Mouse (Mus musculus): ENCODE data around the gene Wdr26. TPM values are rescaled to one million over a fixed set of nuclear protein-coding genes. Genes with fewer than 3 reads are reported as not detected.
A peak's percentile ranks its signal among the peaks of the same experiment; 100 is the strongest.

Wdr26 gene
- polyA plus RNA-seq, 1 experiment = 47.7 TPM

- Histone ChIP-seq H3ac (ENCODE audit: control insufficient read depth, insufficient read length) (no peak overlapping the region), H3K36me3 (ENCODE audit: control insufficient read depth, insufficient read depth) (peaks cover 4% of the 10 kb centered on the region), H3K4me3 (no peak overlapping the region), H3K79me2 (ENCODE audit: control insufficient read depth, insufficient read depth) (no peaks in the 10 kb centered on the region), H3K4me2 (ENCODE audit: low read depth) (no peak overlapping the region), H3K27me3 (ENCODE audit: control insufficient read depth, insufficient read depth, insufficient read length) (no peaks in the 10 kb centered on the region)
- TF ChIP-seq MYOG (IDR thresholded peaks at IDR 0.05; ENCODE audit: control insufficient read depth in 1 of 3, insufficient read depth in 1 of 3, insufficient read length in 2 of 3, low read depth in 2 of 3) (no peak), POLR2A (IDR thresholded peaks at IDR 0.05; ENCODE audit: insufficient read length, low read depth) (no peak), MYOD1 (IDR thresholded peaks at IDR 0.05; ENCODE audit: control insufficient read depth in 1 of 3, insufficient read length in 2 of 3, low read depth in 2 of 3) (no peak), E2F4 (IDR thresholded peaks at IDR 0.05; ENCODE audit: insufficient read depth) (no peak), POLR2AphosphoS2 (IDR thresholded peaks at IDR 0.05; ENCODE audit: insufficient read length, low read depth) (no peak)
These were observed 41.6 kb downstream of the Wdr26 start for GRCm38 (mm10) chr1:181170210-181170609.

GRCm38 (mm10) chr1:181168377-181168776 lies 43.4 kb downstream of the Wdr26 start:
- H3K36me3 ChIP-seq (ENCODE audit: control insufficient read depth, insufficient read depth) = peaks cover 8% of the 10 kb centered on the region
- TF ChIP-seq MYOG (IDR thresholded peaks at IDR 0.05; ENCODE audit: control insufficient read depth in 1 of 3, insufficient read depth in 1 of 3, insufficient read length in 2 of 3, low read depth in 2 of 3) (no peak), SRF (IDR thresholded peaks at IDR 0.05; ENCODE audit: control insufficient read depth, insufficient read length, low read depth) (no peak), POLR2AphosphoS2 (IDR thresholded peaks at IDR 0.05; ENCODE audit: insufficient read length, low read depth) (no peak), USF1 (IDR thresholded peaks at IDR 0.05; ENCODE audit: low read depth) (no peak), MYOD1 (IDR thresholded peaks at IDR 0.05; ENCODE audit: control insufficient read depth in 1 of 3, insufficient read length in 2 of 3, low read depth in 2 of 3) (no peak), POLR2A (IDR thresholded peaks at IDR 0.05; ENCODE audit: insufficient read length, low read depth) (no peak), CEBPB (IDR thresholded peaks at IDR 0.05; ENCODE audit: insufficient read depth, poor library complexity, severe bottlenecking) (no peak), TCF12 (IDR thresholded peaks at IDR 0.05; ENCODE audit: insufficient read depth, poor library complexity, severe bottlenecking) (no peak), REST (IDR thresholded peaks at IDR 0.05; ENCODE audit: insufficient read depth, insufficient read length) (no peak), MAX (IDR thresholded peaks at IDR 0.05; ENCODE audit: low read depth) (no peak), TCF3 (IDR thresholded peaks at IDR 0.05; ENCODE audit: insufficient read length, low read depth) (no peak), E2F4 (IDR thresholded peaks at IDR 0.05; ENCODE audit: insufficient read depth) (no peak)

GRCm38 (mm10) chr1:181167816-181168215 lies 44.0 kb downstream of the Wdr26 start:
- no peaks in the 10 kb centered on the region for H3K27me3 ChIP-seq (ENCODE audit: control insufficient read depth, insufficient read depth, insufficient read length)
- H3K79me2 ChIP-seq (ENCODE audit: control insufficient read depth, insufficient read depth) = no peaks in the 10 kb centered on the region
- H3ac ChIP-seq (ENCODE audit: control insufficient read depth, insufficient read length) = no peak overlapping the region
- TF ChIP-seq TCF3 (IDR thresholded peaks at IDR 0.05; ENCODE audit: insufficient read length, low read depth) (no peak), USF1 (IDR thresholded peaks at IDR 0.05; ENCODE audit: low read depth) (no peak), TCF12 (IDR thresholded peaks at IDR 0.05; ENCODE audit: insufficient read depth, poor library complexity, severe bottlenecking) (no peak), CEBPB (IDR thresholded peaks at IDR 0.05; ENCODE audit: insufficient read depth, poor library complexity, severe bottlenecking) (no peak), MYOD1 (IDR thresholded peaks at IDR 0.05; ENCODE audit: control insufficient read depth in 1 of 3, insufficient read length in 2 of 3, low read depth in 2 of 3) (no peak), REST (IDR thresholded peaks at IDR 0.05; ENCODE audit: insufficient read depth, insufficient read length) (no peak), MAX (IDR thresholded peaks at IDR 0.05; ENCODE audit: low read depth) (no peak), POLR2AphosphoS2 (IDR thresholded peaks at IDR 0.05; ENCODE audit: insufficient read length, low read depth) (no peak), E2F4 (IDR thresholded peaks at IDR 0.05; ENCODE audit: insufficient read depth) (no peak), SRF (IDR thresholded peaks at IDR 0.05; ENCODE audit: control insufficient read depth, insufficient read length, low read depth) (no peak), POLR2A (IDR thresholded peaks at IDR 0.05; ENCODE audit: insufficient read length, low read depth) (no peak), MYOG (IDR thresholded peaks at IDR 0.05; ENCODE audit: control insufficient read depth in 1 of 3, insufficient read depth in 1 of 3, insufficient read length in 2 of 3, low read depth in 2 of 3) (no peak)
- no peak overlapping the region for H3K4me3 ChIP-seq
- H3K4me2 ChIP-seq (ENCODE audit: low read depth) = no peak overlapping the region
- peaks cover 8% of the 10 kb centered on the region for H3K36me3 ChIP-seq (ENCODE audit: control insufficient read depth, insufficient read depth)

More at GRCm38 (mm10) chr1:181168377-181168776, 43.4 kb downstream of the Wdr26 start:
- H3K4me3 ChIP-seq = no peak overlapping the region
- no peak overlapping the region for H3K4me2 ChIP-seq (ENCODE audit: low read depth)
- H3K79me2 ChIP-seq (ENCODE audit: control insufficient read depth, insufficient read depth) = no peaks in the 10 kb centered on the region
- no peaks in the 10 kb centered on the region for H3K27me3 ChIP-seq (ENCODE audit: control insufficient read depth, insufficient read depth, insufficient read length)
- H3ac ChIP-seq (ENCODE audit: control insufficient read depth, insufficient read length) = no peak overlapping the region

- H3K4me2 ChIP-seq (ENCODE audit: low read depth) = peak overlapping the region; percentile 72
- H3ac ChIP-seq (ENCODE audit: control insufficient read depth, insufficient read length) = peak overlapping the region; percentile 64
- H3K4me3 ChIP-seq = peak overlapping the region; percentile 36
- no peak for TF ChIP-seq POLR2AphosphoS2 (IDR thresholded peaks at IDR 0.05; ENCODE audit: insufficient read length, low read depth)
- no peak for TF ChIP-seq MYOG (IDR thresholded peaks at IDR 0.05; ENCODE audit: control insufficient read depth in 1 of 3, insufficient read depth in 1 of 3, insufficient read length in 2 of 3, low read depth in 2 of 3)
- TF ChIP-seq E2F4 (IDR thresholded peaks at IDR 0.05; ENCODE audit: insufficient read depth) = no peak
- no peak for TF ChIP-seq TCF12 (IDR thresholded peaks at IDR 0.05; ENCODE audit: insufficient read depth, poor library complexity, severe bottlenecking)
- no peak for TF ChIP-seq SRF (IDR thresholded peaks at IDR 0.05; ENCODE audit: control insufficient read depth, insufficient read length, low read depth)
- TF ChIP-seq MAX (IDR thresholded peaks at IDR 0.05; ENCODE audit: low read depth) = no peak
- no peak for TF ChIP-seq REST (IDR thresholded peaks at IDR 0.05; ENCODE audit: insufficient read depth, insufficient read length)
- TF ChIP-seq CEBPB (IDR thresholded peaks at IDR 0.05; ENCODE audit: insufficient read depth, poor library complexity, severe bottlenecking) = no peak
- no peak for TF ChIP-seq POLR2A (IDR thresholded peaks at IDR 0.05; ENCODE audit: insufficient read length, low read depth)
- peaks cover 21% of the 10 kb centered on the region for H3K36me3 ChIP-seq (ENCODE audit: control insufficient read depth, insufficient read depth)
- H3K27me3 ChIP-seq (ENCODE audit: control insufficient read depth, insufficient read depth, insufficient read length) = no peaks in the 10 kb centered on the region
- peaks cover 45% of the 10 kb centered on the region for H3K79me2 ChIP-seq (ENCODE audit: control insufficient read depth, insufficient read depth)
These were observed 60.3 kb downstream of the Wdr26 start for GRCm38 (mm10) chr1:181151541-181151940.

Measured in myocyte (in vitro differentiated cells).